Mouse (Mus musculus) layer of hippocampus, adult 8-10 months (tissue): ENCODE results near the gene Pla1a. TPM values are rescaled to one million over a fixed set of nuclear protein-coding genes. Genes with fewer than 3 reads are reported as not detected.

Experiments used
- DNase-seq, 2 experiments: peaks; one replicate each; pipeline ENCODE4 v3.0.0; 2022; ENCODE audit warnings: low spot score in 2 of 2
- total RNA-seq, 4 experiments: library from RNA; stranded (reverse); gene quantifications; 2 replicates each; pipeline ENCODE4 v1.2.4; 2022

Pla1a gene
- total RNA-seq, 4 experiments from 2014 or later = 0.72 to 1.8 (median 1.1) TPM

DNA sequence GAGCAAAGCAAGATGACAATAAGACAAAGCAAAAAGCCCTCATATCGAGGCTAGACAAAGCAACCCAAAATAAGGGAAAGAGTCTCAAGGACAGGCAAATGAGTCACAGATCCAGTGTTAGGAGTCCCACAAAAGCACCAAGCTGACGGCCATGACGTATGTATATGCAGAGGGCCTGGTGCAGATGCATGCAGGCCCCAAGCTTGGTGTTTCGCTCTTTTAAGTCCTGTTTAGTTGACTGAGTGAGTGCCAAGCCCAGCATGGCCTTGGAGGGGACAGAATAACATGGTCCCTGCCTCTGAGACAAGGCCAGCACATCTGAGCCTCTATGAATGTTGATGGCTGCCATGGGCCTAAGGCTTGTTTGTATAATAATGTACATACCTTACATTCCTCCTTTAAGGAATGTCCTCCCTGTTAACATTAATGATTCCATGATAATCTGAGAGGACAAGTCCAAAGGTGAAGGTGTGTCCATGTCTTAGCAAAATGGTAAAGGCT, 1.4 kb upstream of the Pla1a start:
- no peak for DNase-seq

DNA sequence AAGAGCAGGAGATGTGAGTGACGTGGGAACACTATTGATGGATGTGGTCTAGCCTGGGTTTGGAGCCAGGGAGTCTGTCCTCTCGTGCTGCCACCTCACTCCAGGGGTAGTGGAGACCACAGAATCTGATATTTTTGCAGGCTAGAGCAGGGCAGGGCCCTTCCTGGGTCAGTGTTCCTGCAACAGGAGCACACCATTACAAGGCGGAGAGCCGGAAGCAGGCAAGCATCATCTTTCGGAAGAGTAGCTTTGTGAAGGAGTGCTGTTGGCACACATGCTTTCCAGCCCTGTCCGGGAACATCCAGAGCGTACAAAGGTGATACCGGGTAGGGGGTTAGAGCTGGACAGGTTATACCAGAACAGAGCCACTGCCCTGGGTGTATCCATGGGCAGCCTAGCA, 569 bp upstream of the Pla1a start:
- DNase-seq = no peak

DNA sequence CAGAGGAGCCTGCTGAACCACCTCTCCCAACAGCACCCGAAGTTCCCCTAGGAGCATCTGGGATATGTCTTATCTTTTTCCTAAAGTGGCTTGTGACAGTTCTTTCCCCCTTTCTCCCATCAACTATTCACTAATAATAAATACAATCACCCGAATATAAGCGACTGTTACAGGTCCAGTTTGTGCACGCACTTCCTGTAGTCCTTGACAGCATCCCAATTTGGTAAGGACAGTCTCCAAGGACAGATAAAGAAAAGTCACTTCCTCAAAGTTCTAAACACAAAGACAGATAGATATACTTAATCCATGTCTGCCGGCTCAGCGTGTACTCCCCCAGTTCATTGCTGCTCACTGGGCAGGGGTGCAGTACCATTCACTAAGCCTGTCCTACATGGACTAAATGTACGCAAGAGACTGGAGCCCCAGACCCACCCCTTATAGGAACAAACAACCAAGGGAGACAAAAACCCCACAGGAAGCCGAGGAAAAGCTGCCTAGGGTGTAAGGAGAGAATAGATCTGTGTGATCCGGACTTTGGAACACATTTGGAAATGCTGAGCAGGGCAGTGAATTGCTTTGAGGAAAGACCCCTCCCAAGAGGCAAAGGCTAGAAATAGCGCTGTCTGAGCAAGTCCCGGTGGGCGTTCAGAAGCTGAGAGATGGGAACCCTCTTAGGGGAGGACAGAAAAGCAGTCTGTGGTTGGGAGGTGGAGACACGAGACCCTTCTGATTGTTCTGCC, 1.3 kb downstream of the Pla1a start:
- no peak for DNase-seq

DNA sequence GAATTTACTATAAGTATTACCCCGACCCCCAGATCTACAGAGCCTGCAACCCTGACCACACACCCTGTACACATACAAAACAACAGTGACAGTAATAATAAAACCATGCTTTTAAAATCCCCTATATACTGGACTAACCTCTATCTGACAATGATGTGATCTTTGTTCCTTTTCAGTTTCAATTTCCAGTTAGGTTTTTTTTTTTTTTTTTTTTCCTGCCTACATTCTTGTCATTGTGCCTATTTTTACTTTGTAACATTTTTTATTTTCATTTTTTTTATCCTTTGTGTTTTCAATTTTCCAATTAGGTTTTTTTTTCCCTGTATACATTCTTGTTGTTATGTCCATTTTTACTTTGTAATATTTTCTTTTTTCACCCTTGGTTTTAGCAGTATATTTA, 7.1 kb downstream of the Pla1a start:
- DNase-seq = no peak

DNA sequence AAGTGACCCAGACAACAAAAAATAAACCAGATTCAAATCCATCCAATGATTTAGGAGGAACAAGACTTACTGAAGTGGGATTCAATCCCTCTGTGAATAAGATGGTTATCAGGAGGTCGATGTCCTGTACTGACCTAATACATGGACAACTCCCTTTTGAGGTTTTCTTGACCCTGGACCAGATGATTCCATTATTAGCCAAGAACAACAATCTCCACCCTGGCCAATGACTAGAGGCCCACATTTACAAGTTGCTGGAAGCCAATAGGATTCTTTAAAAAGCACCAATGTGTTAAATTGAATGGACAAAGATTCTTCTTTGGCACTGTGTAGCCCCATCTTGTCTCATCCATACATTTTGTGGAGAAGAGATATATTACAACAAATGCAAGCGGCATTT, 7.6 kb downstream of the Pla1a start:
- DNase-seq = no peak

GRCm38 (mm10) chr16:38414953-38415352, 18.0 kb downstream of the Pla1a start:
- no peak for DNase-seq

DNA sequence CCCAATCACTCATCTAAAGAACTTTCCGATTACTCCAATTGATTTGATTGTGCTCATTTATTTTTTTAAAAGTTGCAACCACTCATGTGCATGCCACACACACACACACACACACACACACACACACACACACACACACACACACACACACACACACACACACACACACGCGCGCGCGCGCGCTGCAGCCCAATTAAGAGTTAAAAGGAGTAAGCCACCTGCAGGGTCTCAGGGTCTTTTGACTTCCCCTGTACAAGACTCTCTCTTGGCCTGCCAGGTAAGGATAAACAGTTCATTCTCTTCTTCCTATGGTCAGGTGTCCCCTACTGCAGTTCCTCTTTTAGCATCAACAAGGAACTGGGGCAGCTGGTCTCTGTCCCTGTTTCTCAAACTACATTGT, 24.5 kb downstream of the Pla1a start:
- DNase-seq = no peak

DNA sequence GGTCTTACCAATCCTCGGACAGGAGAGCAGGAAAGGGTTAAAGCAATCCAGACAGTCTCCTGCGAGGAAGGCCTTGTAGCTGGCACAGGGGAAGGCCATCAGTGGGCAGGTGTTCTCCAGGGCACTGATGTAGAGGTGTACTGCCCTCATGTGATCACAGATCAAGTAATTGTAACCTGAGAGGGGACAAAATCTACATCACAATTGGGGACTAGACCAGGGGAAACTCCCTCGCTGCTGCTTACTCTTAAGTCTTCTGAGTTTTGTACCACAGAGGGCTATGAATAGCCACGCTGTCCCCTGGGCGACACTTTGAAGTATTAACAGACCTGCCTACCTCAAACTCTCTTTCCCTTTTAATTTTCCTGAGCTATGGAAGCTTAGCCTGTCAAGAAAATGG, 25.4 kb downstream of the Pla1a start:
- no peak for DNase-seq

DNA sequence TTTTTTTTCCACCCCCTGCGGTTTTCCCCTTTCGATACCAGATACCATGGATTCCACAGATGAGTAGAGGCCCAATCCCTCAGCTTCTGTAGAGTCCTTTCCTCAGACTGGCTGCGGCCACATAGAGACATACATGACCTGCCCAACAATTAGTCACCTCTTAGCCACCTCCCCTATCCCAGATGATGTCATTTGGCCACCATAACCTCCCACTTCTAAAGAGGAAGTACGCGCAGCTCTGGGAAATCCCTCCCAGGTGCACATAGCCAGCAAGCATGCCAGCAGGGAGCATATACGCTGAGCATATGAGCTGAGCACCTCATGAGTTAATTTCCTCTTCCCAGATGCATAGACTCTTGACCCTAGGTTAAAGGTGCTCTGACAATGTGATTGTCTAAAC, 26.2 kb downstream of the Pla1a start:
- no peak for DNase-seq

DNA sequence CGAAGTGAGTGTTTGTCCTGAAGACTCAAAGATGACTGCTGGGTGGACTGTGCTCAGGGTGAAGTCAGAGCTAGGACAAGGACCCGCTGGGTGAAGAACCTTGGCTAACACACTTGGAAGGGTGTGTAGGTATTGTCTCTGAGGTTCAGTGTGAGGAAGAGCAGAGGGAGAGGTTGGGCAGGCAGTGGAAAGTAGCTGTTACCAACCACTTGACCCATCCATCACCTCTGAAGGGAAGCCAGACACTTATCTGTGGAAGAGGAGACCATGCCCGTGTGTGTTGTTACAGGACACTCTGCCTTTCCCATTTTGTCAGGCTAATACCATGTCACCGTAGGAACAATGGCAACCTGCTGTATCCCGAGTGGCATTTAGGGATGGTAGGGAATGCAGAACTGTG, 26.7 kb downstream of the Pla1a start:
- DNase-seq = no peak

DNA sequence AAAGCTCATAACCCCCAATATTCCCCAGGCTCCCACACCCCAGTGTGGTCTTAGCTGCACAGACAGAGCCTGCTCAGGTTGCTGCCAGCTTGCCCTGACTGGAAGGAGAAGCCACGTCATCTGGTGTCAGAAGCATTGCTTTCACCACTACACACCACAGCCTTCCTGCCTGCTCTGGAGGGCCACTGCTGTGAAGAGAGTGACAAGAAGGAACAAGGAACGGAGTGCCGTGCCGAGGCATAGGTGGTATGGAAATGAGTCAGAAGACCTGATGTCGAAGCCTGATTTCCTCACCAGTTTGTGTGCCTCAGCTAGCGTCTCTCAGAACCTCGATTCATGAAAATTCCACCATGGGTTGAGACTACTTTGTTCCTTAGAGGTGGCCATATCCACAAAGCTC, 29.3 kb downstream of the Pla1a start:
- no peak for DNase-seq

GRCm38 (mm10) chr16:38401468-38401867, 31.5 kb downstream of the Pla1a start:
- DNase-seq = no peak

- no peak for DNase-seq
Measured at GRCm38 (mm10) chr16:38400311-38400960, 32.5 kb downstream of the Pla1a start.

GRCm38 (mm10) chr16:38399531-38400231, 33.3 kb downstream of the Pla1a start:
- DNase-seq = peak in 1 of 2 experiments; percentile 19

DNA sequence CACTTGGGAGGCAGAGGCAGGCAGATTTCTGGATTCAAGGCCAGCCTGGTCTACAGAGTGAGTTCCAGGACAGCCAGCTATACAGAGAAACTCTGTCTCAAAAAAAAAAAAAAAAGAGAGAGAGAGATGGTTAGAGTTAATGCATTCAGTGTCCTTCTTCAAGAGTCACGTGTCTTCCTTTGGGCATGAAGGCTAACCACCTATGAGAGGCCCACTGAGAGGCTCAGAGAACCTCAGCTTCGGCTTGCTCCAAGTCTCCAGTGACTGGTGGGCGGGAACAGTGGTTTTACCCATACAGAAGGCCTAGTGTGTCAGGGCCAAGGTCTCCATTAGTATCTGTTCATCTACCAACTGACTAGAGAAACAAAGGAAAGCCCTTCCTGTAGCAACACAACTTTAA, 33.9 kb downstream of the Pla1a start:
- no peak for DNase-seq

DNA sequence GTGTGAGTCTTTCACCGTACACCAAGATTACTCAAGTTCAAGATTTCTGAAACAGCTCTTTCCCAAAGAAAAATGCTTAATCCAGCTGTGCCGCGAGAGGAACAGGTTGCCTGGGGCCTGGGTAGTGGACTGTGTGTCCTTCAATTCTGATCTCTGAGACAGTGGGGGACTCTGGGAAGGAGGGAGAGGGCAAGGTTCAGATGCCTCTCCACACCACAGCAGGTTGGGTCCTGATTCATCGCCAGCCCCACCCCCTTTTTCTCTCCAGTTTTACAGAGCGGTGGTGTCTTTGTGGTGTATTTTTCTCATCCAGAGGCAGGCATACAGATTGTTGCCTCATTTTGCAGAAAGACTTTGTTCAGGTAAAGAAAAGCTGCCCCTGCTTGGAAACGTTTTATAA, 34.7 kb downstream of the Pla1a start:
- DNase-seq = no peak

- no peak for DNase-seq
Measured at GRCm38 (mm10) chr16:38396155-38396554, 36.8 kb downstream of the Pla1a start.

- no peak for DNase-seq
Measured at GRCm38 (mm10) chr16:38395060-38395730, 37.8 kb downstream of the Pla1a start.

DNA sequence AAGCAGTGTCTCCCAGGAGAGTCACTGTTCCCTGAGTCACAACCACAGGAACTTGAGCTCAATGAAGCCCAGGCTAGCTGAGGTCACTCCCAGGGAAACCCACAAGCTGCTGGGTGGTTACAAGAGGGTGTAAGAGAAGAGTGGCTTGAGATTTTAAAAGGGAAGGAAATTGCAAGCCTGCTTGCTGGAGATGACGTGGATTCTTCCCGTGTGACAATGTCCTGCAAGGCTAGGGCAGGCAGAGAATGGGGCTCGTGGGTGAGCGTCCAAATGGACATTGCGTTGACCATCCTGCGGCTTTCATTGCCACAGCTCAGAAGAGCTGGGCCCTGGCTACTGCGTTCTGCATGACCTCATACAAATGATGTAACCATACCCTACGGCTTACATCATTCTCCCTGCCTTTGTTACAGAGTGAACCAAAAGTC, 38.7 kb downstream of the Pla1a start:
- no peak for DNase-seq

GRCm38 (mm10) chr16:38392126-38392894, 40.6 kb downstream of the Pla1a start:
- peak in 1 of 2 experiments; percentile 33 for DNase-seq

DNA sequence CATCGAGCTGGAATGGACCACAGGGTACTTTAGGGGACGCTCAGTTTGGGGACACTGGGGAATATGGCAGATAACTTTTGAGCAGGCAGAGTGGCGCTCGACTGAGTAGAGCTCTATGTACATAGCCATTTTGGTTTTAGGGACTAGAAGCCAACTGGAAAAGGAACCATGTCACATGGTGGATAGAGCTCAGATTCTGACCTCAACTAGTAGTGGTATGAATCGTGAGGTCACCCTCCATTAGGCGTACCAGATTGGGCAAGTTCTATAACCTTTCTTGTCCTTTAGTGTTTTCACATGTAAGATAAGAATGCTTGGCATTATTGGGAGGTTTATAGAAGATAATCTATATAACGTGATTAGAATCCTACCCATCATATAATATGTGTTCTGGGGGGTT, 42.6 kb downstream of the Pla1a start:
- DNase-seq = no peak
